Mouse (Mus musculus): ENCODE measurements around the gene Syce1. TPM values are rescaled to one million over a fixed set of nuclear protein-coding genes. Genes with fewer than 3 reads are reported as not detected.

Syce1 gene
- polyA plus RNA-seq, 1 experiment from 2014 or later, result not detected

DNA sequence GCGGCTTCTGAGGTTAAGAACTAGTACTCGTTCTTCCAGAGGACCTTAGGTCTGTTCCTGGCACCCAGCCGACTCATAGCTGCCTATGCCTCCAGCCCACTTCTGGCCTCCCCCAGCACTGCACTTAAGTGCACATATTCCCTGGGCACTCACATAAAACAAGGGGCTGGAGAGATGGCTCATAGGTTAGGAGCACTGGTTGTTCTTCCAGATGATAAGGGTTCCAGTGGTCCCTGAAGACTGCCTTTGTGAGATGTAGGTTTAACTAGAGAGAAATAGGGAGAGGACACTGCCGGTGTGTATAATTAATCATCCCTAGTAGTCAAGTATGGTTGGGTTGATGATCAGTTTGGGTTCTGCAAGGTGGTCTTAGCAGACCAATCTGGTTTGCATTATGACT, 35.1 kb upstream of the Syce1 start:
- no peak overlapping the region for H3K27ac ChIP-seq (replicated peaks in 1 of 2; ENCODE audit: control insufficient read depth in 1 of 2, insufficient read depth in 1 of 2, low read depth in 2 of 2, low read length in 2 of 2)
- H3K36me3 ChIP-seq (ENCODE audit: control insufficient read depth, insufficient read depth, low read length), result no peaks in the 10 kb centered on the region
- H3K4me3 ChIP-seq (ENCODE audit: control insufficient read depth in 1 of 2, insufficient read depth in 1 of 2, low read depth in 1 of 2, low read length in 2 of 2), result no peak overlapping the region
- no peak overlapping the region for H3K9ac ChIP-seq (ENCODE audit: low read length)
- peaks cover 0 to 6% of the 10 kb centered on the region in 2 experiments; a peak in 1 of 4 replicates for H3K4me1 ChIP-seq (ENCODE audit: control insufficient read depth in 2 of 2, insufficient read depth in 2 of 2, low read length in 2 of 2)
- H3K9me3 ChIP-seq (ENCODE audit: control insufficient read depth, low read length), result no peaks in the 10 kb centered on the region
- ATAC-seq (ENCODE audit: insufficient number of reproducible peaks, insufficient read depth, low FRiP score, low read depth), result no peak
- no peak overlapping the region for H3K4me2 ChIP-seq (ENCODE audit: low read length)
- H3K27me3 ChIP-seq (ENCODE audit: control insufficient read depth, insufficient read depth, low read length), result no peaks in the 10 kb centered on the region
- 85% methylated on average over 4 of the region's 4 CpGs for WGBS

DNA sequence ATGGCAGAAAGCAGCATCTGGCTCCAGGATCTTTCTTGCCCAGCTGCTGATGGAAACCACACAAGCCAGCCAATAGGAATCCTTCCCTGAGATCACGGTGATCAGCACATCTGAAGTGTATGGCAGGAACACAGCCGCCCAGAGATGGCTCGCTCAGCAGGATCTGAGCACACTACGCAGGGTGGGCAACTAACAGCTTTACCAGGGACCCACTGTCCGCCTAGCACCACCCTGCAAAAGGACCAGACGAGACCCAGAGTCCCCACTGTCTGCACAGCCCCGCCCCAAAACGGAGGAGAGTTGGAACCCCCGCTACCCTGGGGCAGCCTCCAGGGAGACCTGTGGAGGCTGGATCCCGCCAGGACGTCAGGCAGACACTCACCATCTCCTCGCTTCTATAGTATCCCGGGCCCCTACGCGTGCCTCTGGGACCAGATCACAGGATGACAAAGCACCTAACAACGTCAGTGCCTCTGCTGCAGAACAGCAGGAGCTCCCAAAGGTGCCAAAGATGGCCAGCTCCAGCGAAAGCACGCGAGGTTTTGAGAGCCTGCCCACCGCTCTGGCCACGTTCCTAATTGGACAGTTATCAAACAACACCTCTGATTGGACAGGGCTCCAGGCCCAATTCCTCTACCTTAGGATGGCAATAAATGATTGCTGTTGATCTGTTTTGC, 34.1 kb upstream of the Syce1 start, which contains the start of gene Zfp941:
Gene Zfp941 (minus strand): TSS at position 526 of the 677 bp plus-strand sequence.
- ATAC-seq (ENCODE audit: insufficient number of reproducible peaks, insufficient read depth, low FRiP score, low read depth), result 0 out of 2 replicates have a peak, but pooled peaks have one; percentile 26
- 2% methylated on average over 21 of the region's 21 CpGs for WGBS

DNA sequence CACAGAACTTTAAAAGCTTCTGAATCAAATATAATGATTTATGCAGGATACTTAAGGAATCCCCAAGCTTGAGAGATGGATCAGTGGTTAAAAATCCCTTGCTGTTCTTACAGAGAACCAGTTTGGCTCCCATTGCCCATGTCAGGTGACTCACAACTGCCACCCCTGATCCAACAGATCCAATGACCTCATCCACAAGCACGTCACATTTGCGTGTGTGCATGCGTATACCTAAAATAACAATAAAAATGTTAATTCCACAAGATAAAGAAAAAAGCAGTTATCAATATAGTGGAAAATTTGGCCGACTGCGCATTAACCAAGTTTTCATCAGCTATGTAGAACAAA, 33.6 kb upstream of the Syce1 start:
- no peaks in the 10 kb centered on the region for H3K36me3 ChIP-seq (ENCODE audit: control insufficient read depth, insufficient read depth, low read length)
- 51% methylated on average over 5 of the region's 5 CpGs for WGBS
- no peak for ATAC-seq (ENCODE audit: insufficient number of reproducible peaks, insufficient read depth, low FRiP score, low read depth)
- H3K4me3 ChIP-seq (ENCODE audit: control insufficient read depth in 1 of 2, insufficient read depth in 1 of 2, low read depth in 1 of 2, low read length in 2 of 2), result peak overlapping the region; percentile 48 to 53; a peak in 3 of 4 replicates
- H3K9me3 ChIP-seq (ENCODE audit: control insufficient read depth, low read length), result no peaks in the 10 kb centered on the region
- peak overlapping the region; percentile 64; the same call in 1 of the 2 replicates for H3K9ac ChIP-seq (ENCODE audit: low read length)
- H3K27ac ChIP-seq (replicated peaks in 1 of 2; ENCODE audit: control insufficient read depth in 1 of 2, insufficient read depth in 1 of 2, low read depth in 2 of 2, low read length in 2 of 2), result no peak overlapping the region
- H3K27me3 ChIP-seq (ENCODE audit: control insufficient read depth, insufficient read depth, low read length), result no peaks in the 10 kb centered on the region
- H3K4me1 ChIP-seq (ENCODE audit: control insufficient read depth in 2 of 2, insufficient read depth in 2 of 2, low read length in 2 of 2), result peaks cover 0 to 6% of the 10 kb centered on the region in 2 experiments; a peak in 1 of 4 replicates
- H3K4me2 ChIP-seq (ENCODE audit: low read length), result peak overlapping the region; percentile 77

More for the DNA sequence above, 34.1 kb upstream of the Syce1 start, which contains the start of gene Zfp941:
- peaks cover 0 to 6% of the 10 kb centered on the region in 2 experiments; a peak in 1 of 4 replicates for H3K4me1 ChIP-seq (ENCODE audit: control insufficient read depth in 2 of 2, insufficient read depth in 2 of 2, low read length in 2 of 2)
- no peaks in the 10 kb centered on the region for H3K9me3 ChIP-seq (ENCODE audit: control insufficient read depth, low read length)
- peak within 1 kb of the TSS; percentile 77 for H3K4me2 ChIP-seq (ENCODE audit: low read length)
- H3K9ac ChIP-seq (ENCODE audit: low read length), result peak within 1 kb of the TSS; percentile 64
- H3K4me3 ChIP-seq (ENCODE audit: control insufficient read depth in 1 of 2, insufficient read depth in 1 of 2, low read depth in 1 of 2, low read length in 2 of 2), result peak within 1 kb of the TSS; percentile 48 to 53
- no peaks in the 10 kb centered on the region for H3K36me3 ChIP-seq (ENCODE audit: control insufficient read depth, insufficient read depth, low read length)
- no peak within 1 kb of the TSS for H3K27ac ChIP-seq (replicated peaks in 1 of 2; ENCODE audit: control insufficient read depth in 1 of 2, insufficient read depth in 1 of 2, low read depth in 2 of 2, low read length in 2 of 2)
- H3K27me3 ChIP-seq (ENCODE audit: control insufficient read depth, insufficient read depth, low read length), result no peaks in the 10 kb centered on the region

DNA sequence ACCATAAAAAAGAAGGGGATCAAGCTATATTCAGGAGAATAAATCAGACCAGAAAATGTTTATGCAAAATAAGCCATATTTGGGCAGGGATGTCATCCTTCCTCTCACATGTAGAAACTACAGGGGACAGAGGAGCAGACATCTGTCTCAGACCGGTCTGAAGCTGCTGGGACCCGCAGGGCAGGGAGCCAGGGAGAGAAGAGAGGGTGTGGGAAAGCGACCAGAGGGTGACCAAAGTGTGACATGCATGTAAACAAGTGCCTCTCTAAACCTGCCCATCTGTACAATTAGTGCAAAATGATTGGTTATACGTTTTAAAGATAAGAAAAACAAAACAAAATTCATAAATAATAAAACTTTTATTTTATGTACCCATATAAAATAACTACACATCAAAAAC, 32.5 kb upstream of the Syce1 start:
- no peaks in the 10 kb centered on the region for H3K36me3 ChIP-seq (ENCODE audit: control insufficient read depth, insufficient read depth, low read length)
- H3K4me3 ChIP-seq (ENCODE audit: control insufficient read depth in 1 of 2, insufficient read depth in 1 of 2, low read depth in 1 of 2, low read length in 2 of 2), result no peak overlapping the region
- no peak overlapping the region for H3K4me2 ChIP-seq (ENCODE audit: low read length)
- no peaks in the 10 kb centered on the region for H3K27me3 ChIP-seq (ENCODE audit: control insufficient read depth, insufficient read depth, low read length)
- WGBS, result 63% methylated on average over 4 of the region's 4 CpGs
- H3K9ac ChIP-seq (ENCODE audit: low read length), result no peak overlapping the region
- H3K4me1 ChIP-seq (ENCODE audit: control insufficient read depth in 2 of 2, insufficient read depth in 2 of 2, low read length in 2 of 2), result peaks cover 0 to 6% of the 10 kb centered on the region in 2 experiments; a peak in 1 of 4 replicates
- no peaks in the 10 kb centered on the region for H3K9me3 ChIP-seq (ENCODE audit: control insufficient read depth, low read length)
- H3K27ac ChIP-seq (replicated peaks in 1 of 2; ENCODE audit: control insufficient read depth in 1 of 2, insufficient read depth in 1 of 2, low read depth in 2 of 2, low read length in 2 of 2), result no peak overlapping the region
- no peak for ATAC-seq (ENCODE audit: insufficient number of reproducible peaks, insufficient read depth, low FRiP score, low read depth)

DNA sequence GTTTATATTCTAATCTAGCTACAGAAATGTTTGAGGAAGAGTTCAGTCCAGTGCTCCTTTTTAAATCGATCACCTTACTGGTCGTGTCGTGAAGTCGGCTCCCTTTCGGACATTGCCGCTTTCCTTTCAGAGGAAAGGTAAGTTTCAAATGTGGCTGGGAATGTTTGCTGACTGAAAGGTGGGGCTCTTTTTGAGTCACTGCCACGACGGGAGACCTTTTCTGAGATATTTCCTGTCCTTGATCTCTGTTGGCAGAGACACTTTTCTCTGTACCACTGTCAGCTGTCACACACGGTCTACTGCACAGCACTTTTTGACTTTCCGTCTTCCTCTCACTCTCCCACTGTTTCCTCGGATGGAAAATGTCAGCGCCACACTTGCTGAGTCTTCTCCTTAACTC, 25.2 kb upstream of the Syce1 start:
- Histone ChIP-seq H3K4me1 (ENCODE audit: control insufficient read depth in 2 of 2, insufficient read depth in 2 of 2, low read length in 2 of 2) (no peaks in the 10 kb centered on the region), H3K27ac (replicated peaks in 1 of 2; ENCODE audit: control insufficient read depth in 1 of 2, insufficient read depth in 1 of 2, low read depth in 2 of 2, low read length in 2 of 2) (no peak overlapping the region), H3K27me3 (ENCODE audit: control insufficient read depth, insufficient read depth, low read length) (no peaks in the 10 kb centered on the region), H3K36me3 (ENCODE audit: control insufficient read depth, insufficient read depth, low read length) (no peaks in the 10 kb centered on the region), H3K9ac (ENCODE audit: low read length) (no peak overlapping the region), H3K4me2 (ENCODE audit: low read length) (no peak overlapping the region), H3K4me3 (ENCODE audit: control insufficient read depth in 1 of 2, insufficient read depth in 1 of 2, low read depth in 1 of 2, low read length in 2 of 2) (no peak overlapping the region), H3K9me3 (ENCODE audit: control insufficient read depth, low read length) (no peaks in the 10 kb centered on the region)
- 83% methylated on average over 12 of the region's 12 CpGs for WGBS
- no peak for ATAC-seq (ENCODE audit: insufficient number of reproducible peaks, insufficient read depth, low FRiP score, low read depth)

DNA sequence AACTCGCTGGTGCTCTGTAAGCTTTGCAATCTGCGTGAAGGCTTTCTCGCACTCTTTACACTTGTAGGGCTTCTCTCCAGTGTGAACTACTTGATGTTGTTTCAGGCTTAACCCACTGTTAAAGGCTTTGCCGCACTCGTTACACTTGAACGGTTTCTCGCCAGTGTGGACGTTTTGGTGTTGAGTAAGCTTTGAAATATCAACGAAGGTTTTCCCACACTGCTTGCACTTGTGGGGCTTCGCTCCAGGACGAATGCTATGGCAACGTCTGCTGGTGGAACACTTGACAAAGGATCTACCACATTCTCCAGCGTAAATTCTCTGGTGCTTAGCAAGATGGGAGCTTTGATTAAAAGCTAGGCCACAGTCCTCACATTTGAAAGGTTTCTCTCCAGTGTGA, 24.1 kb upstream of the Syce1 start:
- ATAC-seq (ENCODE audit: insufficient number of reproducible peaks, insufficient read depth, low FRiP score, low read depth), result no peak
- Histone ChIP-seq H3K4me3 (ENCODE audit: control insufficient read depth in 1 of 2, insufficient read depth in 1 of 2, low read depth in 1 of 2, low read length in 2 of 2) (no peak overlapping the region), H3K9ac (ENCODE audit: low read length) (no peak overlapping the region), H3K36me3 (ENCODE audit: control insufficient read depth, insufficient read depth, low read length) (no peaks in the 10 kb centered on the region), H3K4me2 (ENCODE audit: low read length) (no peak overlapping the region), H3K27me3 (ENCODE audit: control insufficient read depth, insufficient read depth, low read length) (no peaks in the 10 kb centered on the region), H3K4me1 (ENCODE audit: control insufficient read depth in 2 of 2, insufficient read depth in 2 of 2, low read length in 2 of 2) (no peaks in the 10 kb centered on the region), H3K9me3 (ENCODE audit: control insufficient read depth, low read length) (no peaks in the 10 kb centered on the region), H3K27ac (replicated peaks in 1 of 2; ENCODE audit: control insufficient read depth in 1 of 2, insufficient read depth in 1 of 2, low read depth in 2 of 2, low read length in 2 of 2) (no peak overlapping the region)
- 83% methylated on average over 13 of the region's 13 CpGs for WGBS

DNA sequence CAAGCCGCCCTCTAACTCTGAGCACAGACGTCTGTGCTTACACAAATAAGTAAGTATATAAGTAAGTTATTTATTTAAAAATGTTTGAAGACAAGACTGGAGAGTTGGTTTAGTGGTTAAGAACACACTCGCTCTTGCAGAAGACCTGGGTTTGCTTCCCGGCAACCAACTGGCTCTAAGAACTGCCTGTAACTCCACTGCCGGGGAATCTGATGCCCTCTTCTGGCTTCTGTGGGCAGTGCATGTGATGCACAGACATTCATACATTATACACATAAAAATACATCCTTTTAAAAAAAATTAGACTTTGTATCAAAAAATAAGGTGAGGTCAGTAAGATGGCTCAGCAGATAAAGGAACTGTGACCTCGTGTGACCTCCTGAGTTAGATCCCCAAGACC, 22.8 kb upstream of the Syce1 start:
- WGBS, result 85% methylated on average over 6 of the region's 6 CpGs
- no peak for ATAC-seq (ENCODE audit: insufficient number of reproducible peaks, insufficient read depth, low FRiP score, low read depth)
- Histone ChIP-seq H3K36me3 (ENCODE audit: control insufficient read depth, insufficient read depth, low read length) (no peaks in the 10 kb centered on the region), H3K4me3 (ENCODE audit: control insufficient read depth in 1 of 2, insufficient read depth in 1 of 2, low read depth in 1 of 2, low read length in 2 of 2) (no peak overlapping the region), H3K9ac (ENCODE audit: low read length) (no peak overlapping the region), H3K27me3 (ENCODE audit: control insufficient read depth, insufficient read depth, low read length) (no peaks in the 10 kb centered on the region), H3K4me2 (ENCODE audit: low read length) (no peak overlapping the region), H3K4me1 (ENCODE audit: control insufficient read depth in 2 of 2, insufficient read depth in 2 of 2, low read length in 2 of 2) (no peaks in the 10 kb centered on the region), H3K27ac (replicated peaks in 1 of 2; ENCODE audit: control insufficient read depth in 1 of 2, insufficient read depth in 1 of 2, low read depth in 2 of 2, low read length in 2 of 2) (no peak overlapping the region), H3K9me3 (ENCODE audit: control insufficient read depth, low read length) (no peaks in the 10 kb centered on the region)

DNA sequence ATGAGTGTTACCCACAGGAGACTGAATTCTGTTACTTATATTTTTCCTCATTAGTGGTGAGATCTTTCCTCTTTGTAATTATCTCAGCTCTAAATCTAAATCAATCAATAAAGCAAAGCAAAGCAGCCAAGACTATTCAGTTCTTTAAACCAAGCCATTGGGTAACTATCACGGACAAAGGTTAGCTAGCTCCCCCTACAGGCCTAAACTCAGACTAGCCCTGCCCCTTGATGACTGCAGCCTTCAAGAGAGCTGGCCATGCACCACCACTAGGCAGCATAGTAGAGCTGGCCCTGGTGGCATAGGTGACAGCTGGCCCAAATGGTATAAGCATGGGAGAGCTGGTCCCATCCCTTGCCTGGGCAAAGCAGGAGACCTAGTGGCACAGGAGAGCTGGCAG, 18.1 kb upstream of the Syce1 start:
- ATAC-seq (ENCODE audit: insufficient number of reproducible peaks, insufficient read depth, low FRiP score, low read depth), result no peak
- no peaks in the 10 kb centered on the region for H3K27me3 ChIP-seq (ENCODE audit: control insufficient read depth, insufficient read depth, low read length)
- H3K27ac ChIP-seq (replicated peaks in 1 of 2; ENCODE audit: control insufficient read depth in 1 of 2, insufficient read depth in 1 of 2, low read depth in 2 of 2, low read length in 2 of 2), result no peak overlapping the region
- H3K4me2 ChIP-seq (ENCODE audit: low read length), result no peak overlapping the region
- H3K9ac ChIP-seq (ENCODE audit: low read length), result no peak overlapping the region
- H3K9me3 ChIP-seq (ENCODE audit: control insufficient read depth, low read length), result no peaks in the 10 kb centered on the region
- 13% methylated on average over 1 of the region's 1 CpGs for WGBS
- no peaks in the 10 kb centered on the region for H3K36me3 ChIP-seq (ENCODE audit: control insufficient read depth, insufficient read depth, low read length)
- no peaks in the 10 kb centered on the region for H3K4me1 ChIP-seq (ENCODE audit: control insufficient read depth in 2 of 2, insufficient read depth in 2 of 2, low read length in 2 of 2)
- H3K4me3 ChIP-seq (ENCODE audit: control insufficient read depth in 1 of 2, insufficient read depth in 1 of 2, low read depth in 1 of 2, low read length in 2 of 2), result no peak overlapping the region
